Mouse (Mus musculus): ENCODE results near the gene Rapgef6.

Rapgef6 gene

DNA sequence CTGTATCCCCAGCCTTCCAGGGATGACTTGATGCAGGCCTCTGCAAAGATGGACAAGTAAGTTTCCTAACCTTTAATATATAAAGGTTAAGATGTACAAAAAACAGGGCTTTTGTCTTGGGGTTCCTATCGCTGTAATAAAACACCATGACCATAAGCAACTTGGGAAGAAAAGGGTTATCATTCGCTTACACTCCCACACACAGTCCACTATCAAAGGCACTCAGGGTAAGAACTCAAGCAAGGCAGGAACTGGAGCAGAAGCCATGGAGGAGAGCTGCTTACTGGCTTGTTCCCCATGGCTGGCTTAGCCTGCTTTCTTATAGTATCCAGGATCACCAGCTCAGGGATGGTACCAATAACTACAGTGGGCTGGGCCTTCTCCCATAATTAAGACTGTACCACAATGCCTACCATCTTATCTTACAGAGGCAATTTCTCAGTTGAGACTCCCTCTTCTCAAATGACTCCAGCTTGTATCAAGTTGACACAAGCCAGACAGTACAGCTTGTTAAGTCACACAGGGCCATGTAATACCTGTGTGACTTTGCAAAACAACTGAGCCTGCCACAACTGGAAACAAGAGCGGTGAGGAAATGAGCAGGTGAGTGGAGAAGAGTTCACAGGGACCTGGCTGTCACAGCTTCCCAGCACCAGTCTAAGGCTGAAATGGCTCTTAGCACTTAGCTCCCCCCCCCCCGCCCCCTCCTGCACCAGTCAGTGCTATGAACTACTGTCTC lies 216.5 kb downstream of the Rapgef6 start:
- DNase-seq = no peak

DNA sequence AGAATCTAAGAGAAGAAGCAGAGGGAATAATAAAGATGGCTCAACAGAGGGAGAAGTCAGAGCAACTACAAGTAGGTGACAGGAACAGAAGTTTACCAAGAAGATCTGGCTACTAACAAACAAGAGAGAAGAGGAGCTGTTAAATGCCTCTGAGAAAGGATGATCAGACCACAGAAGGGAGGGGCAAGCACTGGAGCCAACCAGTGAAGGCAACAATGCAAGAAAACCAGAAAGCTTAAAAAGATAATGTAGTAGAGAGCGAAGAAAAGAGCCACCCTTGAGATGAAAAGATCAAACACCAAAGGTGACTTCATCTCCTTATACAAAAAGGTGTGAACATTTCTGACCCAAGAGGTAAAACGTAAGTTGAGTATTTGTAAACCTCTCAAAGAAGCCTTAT lies 218.7 kb downstream of the Rapgef6 start:
- no peak for DNase-seq

DNA sequence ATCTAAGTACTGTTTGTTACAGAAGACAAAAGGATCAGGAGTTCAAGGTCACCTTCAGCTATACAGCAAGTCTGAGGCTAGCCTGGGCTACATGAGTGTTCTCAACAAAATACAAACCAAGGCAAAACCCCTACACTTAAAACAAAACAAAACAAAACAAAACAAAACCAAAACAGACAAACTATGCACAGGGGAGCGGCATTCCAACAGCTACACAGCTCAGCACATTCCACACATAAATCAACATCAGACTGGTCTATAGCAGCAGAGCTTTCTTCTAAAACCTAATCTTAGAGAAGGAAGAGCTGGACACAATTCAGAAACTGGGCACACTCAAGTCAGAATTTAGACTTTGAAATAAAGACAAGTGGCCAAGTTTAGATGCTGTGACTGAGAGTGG lies 221.6 kb downstream of the Rapgef6 start:
- DNase-seq = no peak

All from lung, adult 18-20 months (tissue).